Mouse (Mus musculus) limb, embryonic 15.5 days (tissue): Measurements from ENCODE around the gene Midn. TPM values are rescaled to one million over a fixed set of nuclear protein-coding genes. Genes with fewer than 3 reads are reported as not detected.

Experiments used
- ATAC-seq: fragments of 200-750 bp; cut with Nextera tagmentation; 2 replicates; pipeline ENCODE4 v1.8.0; 2017; ENCODE audit warnings: low read depth, moderate TSS enrichment; ENCODE audit not compliant: insufficient number of reproducible peaks, low FRiP score, low TSS enrichment
- H3K27ac ChIP-seq: fragments of 300-500 bp; sonication (generic); 2 replicates; pipeline ENCODE4 v1.5.1; 2015; ENCODE audit warnings: moderate library complexity, mild to moderate bottlenecking, inconsistent platforms
- H3K27me3 ChIP-seq: fragments of 300-500 bp; sonication (generic); 2 replicates; pipeline ENCODE4 v1.6.1; 2015; ENCODE audit warnings: inconsistent platforms
- H3K36me3 ChIP-seq: fragments of 300-500 bp; sonication (generic); 2 replicates; pipeline ENCODE4 v1.6.1; 2015; ENCODE audit warnings: inconsistent platforms
- H3K4me1 ChIP-seq: fragments of 300-500 bp; sonication (generic); 2 replicates; pipeline ENCODE4 v1.6.1; 2015; ENCODE audit warnings: inconsistent platforms
- H3K4me2 ChIP-seq: fragments of 300-500 bp; sonication (generic); 2 replicates; pipeline ENCODE4 v1.6.1; 2015; ENCODE audit warnings: mild to moderate bottlenecking, inconsistent platforms
- H3K4me3 ChIP-seq: fragments of 300-500 bp; sonication (generic); 2 replicates; pipeline ENCODE4 v1.5.1; 2015; ENCODE audit warnings: mild to moderate bottlenecking, inconsistent platforms
- H3K9ac ChIP-seq: fragments of 300-500 bp; sonication (generic); 2 replicates; pipeline ENCODE4 v1.6.1; 2015; ENCODE audit warnings: inconsistent platforms
- H3K9me3 ChIP-seq: fragments of 300-500 bp; sonication (generic); 2 replicates; pipeline ENCODE4 v1.6.1; 2016; ENCODE audit warnings: inconsistent platforms
- WGBS: fragments of 180-500 bp; shearing (Covaris S2); methylation state at CpG from one replicate; pipeline ENCODE4 v1.1.7; 2015; 5-methylcytosine and 5-hydroxymethylcytosine counted together
- polyA plus RNA-seq: library from polyadenylated mRNA; unstranded; fragments of >200 nt; fragmentation: Nextera tagmentation; extraction: Ambion mirVana; gene quantifications from 2 replicates; pipeline ENCODE4 v1.2.1, GENCODE M21; 2015

Midn gene
- polyA plus RNA-seq, 1 experiment from 2014 or later: 13.4 TPM

DNA sequence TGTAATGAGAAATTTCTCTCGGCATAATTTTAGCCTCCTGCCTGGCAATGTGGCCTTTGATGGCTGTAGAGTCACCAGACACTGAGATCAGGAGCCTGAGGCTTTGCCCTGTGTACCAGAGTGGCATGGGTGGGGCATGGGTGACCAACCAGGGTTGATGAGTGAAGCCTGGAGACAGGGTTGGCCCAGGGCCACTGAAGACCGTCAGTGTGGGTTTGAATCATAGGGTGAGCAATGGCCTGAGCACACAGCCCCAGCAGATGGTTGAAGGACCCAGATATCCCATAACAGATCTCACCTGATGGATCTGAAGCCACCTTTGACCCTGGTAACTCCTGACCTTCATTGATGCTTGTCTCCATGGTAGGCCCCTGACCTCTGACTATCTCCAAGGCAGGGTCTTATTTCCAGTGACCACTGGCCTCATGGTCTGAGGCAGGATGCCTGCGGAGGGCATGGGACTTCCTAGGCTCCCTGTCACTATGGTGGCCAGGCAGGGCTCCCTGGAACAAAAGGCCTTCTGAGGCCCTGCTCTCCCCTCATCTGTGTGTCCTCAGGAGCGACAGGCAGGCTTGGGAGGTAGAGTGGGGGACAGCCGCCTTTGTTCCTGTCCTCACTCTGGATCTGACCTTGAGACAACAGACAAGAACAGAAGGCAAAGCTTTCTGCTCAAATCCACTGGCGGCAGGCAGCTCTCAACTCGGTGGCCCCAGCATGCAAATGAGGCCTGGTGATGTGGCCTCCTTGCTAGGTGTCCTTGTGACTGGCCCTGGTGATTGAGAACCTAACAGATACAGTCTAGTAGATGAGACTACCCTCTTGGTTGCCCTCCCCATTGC lies 29.6 kb downstream of the Midn start:
- Histone ChIP-seq H3K4me1 (peaks cover 37% of the 10 kb centered on the region), H3K9ac (no peak overlapping the region), H3K4me3 (no peak overlapping the region), H3K4me2 (no peak overlapping the region), H3K36me3 (peaks cover 5% of the 10 kb centered on the region), H3K9me3 (no peaks in the 10 kb centered on the region), H3K27ac (no peak overlapping the region), H3K27me3 (no peaks in the 10 kb centered on the region)
- no peak for ATAC-seq
- WGBS: 76% methylated on average over 7 of the region's 7 CpGs

DNA sequence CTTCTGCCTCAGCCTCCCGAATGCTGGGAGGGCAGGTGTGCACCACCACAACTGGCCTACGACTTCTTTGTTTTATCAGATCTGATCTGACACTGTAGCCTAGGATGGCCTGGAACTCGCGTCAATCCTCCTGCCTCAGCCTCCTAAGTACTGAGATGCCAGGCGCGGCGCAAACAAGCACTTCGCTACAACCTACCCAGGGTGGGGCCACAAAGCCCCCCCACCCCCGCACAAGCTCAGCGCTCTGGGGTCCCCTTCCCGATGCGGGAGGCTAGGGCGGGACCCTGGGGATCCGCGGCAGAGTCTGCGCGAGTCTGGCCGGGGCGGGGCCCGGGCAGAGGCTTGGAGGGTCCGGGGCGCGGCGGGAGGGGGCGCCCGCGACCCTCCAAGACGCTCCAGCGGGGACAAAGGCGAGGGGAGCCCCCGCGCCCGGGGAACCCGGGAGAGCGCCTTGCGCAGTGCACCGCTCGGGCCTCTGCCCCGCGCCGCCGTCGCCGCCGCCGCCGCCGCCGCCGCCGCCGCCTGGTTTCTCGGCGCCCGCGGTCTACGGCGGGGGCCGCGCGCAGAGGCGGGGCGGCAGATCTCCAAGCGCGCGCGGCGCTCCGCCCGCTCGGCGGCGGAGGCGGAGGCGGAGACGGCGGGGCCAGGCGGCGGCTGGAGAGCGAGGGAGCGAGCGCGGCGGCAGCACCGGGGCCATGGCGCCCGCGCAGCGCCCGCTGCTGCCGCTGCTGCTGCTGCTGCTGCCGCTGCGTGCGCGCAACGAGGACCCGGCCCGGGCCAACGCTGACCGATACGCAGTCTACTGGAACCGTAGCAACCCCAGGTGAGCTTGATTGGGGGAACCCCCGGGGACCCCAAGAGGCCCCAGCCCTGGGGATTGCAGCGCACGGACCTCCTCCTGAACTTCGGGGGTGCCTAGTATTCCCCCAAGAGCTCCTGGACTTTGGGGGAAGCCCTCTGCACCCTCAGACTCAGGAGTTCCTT lies 31.3 kb downstream of the Midn start, which contains the start of gene Efna2:
Efna2 (plus strand) TSS at position 415 of the 984 bp plus-strand sequence.
- Histone ChIP-seq H3K36me3 (peaks cover 5% of the 10 kb centered on the region), H3K27me3 (no peaks in the 10 kb centered on the region), H3K9me3 (no peaks in the 10 kb centered on the region), H3K4me2 (peak within 1 kb of the TSS; percentile 63), H3K9ac (peak within 1 kb of the TSS; percentile 85), H3K4me3 (peak within 1 kb of the TSS; percentile 77), H3K27ac (peak within 1 kb of the TSS; percentile 79), H3K4me1 (peaks cover 32% of the 10 kb centered on the region)
- ATAC-seq: peak; percentile 44
- WGBS: 2% methylated on average over 86 of the region's 106 CpGs

DNA sequence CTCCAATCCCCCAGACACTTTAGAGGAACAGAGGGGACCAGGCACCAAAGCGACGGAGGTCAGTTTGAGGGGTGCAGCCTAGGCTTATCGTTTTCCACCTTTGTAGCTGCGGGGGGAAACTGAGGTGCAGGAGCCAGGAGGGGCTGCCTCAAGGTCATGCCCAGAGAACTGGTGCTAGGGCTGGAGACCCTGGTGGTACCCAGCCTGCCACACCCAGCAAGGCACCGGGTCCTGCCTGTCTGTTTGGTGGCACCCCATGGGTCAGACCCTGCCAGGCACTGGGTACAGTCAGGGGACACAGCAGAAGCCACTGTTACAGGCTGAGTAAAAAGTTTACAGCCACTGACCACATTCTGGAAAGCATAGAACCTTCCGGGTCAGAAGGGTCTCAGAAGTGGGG lies 32.2 kb downstream of the Midn start:
- H3K27ac ChIP-seq: peak overlapping the region; percentile 40; the same call in 1 of the 2 replicates

DNA sequence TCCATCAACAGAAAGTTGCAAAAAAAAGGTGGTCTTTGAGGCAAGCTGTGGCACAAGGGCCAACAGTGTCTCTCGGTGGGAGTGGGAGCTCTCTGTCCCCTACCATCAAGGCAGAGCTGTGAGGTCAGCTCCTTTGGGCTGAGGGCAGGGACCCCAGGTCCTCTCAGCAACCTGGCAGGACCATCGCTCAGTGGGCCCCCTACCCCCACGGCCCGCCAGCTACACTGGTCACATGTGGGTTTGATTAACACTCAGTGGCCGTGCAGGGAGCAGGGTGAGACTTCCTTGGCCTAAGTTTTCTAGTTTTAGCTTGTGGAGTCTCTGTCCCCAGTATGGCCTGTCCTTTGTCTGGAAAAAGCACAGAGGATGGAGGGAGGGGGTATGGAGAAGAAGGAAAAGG lies 32.8 kb downstream of the Midn start:
- H3K9me3 ChIP-seq: no peaks in the 10 kb centered on the region
- H3K4me2 ChIP-seq: peak overlapping the region; percentile 63
- no peak for ATAC-seq
- H3K4me3 ChIP-seq: peak overlapping the region; percentile 77
- H3K36me3 ChIP-seq: peaks cover 5% of the 10 kb centered on the region
- no peaks in the 10 kb centered on the region for H3K27me3 ChIP-seq
- peaks cover 36% of the 10 kb centered on the region for H3K4me1 ChIP-seq
- peak overlapping the region; percentile 40 for H3K27ac ChIP-seq
- 21% methylated on average over 5 of the region's 5 CpGs for WGBS
- peak overlapping the region; percentile 85; the same call in 1 of the 2 replicates for H3K9ac ChIP-seq

More for the DNA sequence above, 32.2 kb downstream of the Midn start:
- H3K9me3 ChIP-seq: no peaks in the 10 kb centered on the region
- peaks cover 5% of the 10 kb centered on the region for H3K36me3 ChIP-seq
- no peak for ATAC-seq
- H3K4me2 ChIP-seq: peak overlapping the region; percentile 63
- peaks cover 34% of the 10 kb centered on the region for H3K4me1 ChIP-seq
- H3K4me3 ChIP-seq: peak overlapping the region; percentile 77
- WGBS: 26% methylated on average over 6 of the region's 6 CpGs
- H3K27me3 ChIP-seq: no peaks in the 10 kb centered on the region
- peak overlapping the region; percentile 85 for H3K9ac ChIP-seq

DNA sequence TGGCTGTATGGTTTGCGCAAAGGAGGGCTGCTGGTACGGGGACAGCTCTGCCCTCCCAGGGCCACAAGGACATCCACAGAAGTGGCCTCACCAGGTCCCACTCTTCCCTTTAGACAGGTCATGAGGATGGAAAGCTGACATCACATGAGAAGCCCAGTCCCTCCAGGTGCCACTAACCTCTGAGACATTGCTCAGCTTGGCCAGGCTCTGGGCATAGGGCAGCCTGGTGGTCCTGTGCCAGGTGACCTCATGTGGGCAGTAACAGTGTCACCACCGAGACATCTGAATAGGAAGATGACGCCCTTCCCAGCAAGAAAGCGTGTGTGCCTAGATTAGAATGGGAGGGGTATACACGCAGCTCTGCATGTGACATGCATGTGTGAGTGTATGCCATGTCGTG lies 34.5 kb downstream of the Midn start:
- Histone ChIP-seq H3K27me3 (no peaks in the 10 kb centered on the region), H3K9ac (no peak overlapping the region), H3K4me2 (no peak overlapping the region), H3K27ac (no peak overlapping the region), H3K4me3 (no peak overlapping the region), H3K9me3 (no peaks in the 10 kb centered on the region), H3K36me3 (peaks cover 7% of the 10 kb centered on the region), H3K4me1 (peaks cover 38% of the 10 kb centered on the region)
- no peak for ATAC-seq
- WGBS: 90% methylated on average over 7 of the region's 7 CpGs

DNA sequence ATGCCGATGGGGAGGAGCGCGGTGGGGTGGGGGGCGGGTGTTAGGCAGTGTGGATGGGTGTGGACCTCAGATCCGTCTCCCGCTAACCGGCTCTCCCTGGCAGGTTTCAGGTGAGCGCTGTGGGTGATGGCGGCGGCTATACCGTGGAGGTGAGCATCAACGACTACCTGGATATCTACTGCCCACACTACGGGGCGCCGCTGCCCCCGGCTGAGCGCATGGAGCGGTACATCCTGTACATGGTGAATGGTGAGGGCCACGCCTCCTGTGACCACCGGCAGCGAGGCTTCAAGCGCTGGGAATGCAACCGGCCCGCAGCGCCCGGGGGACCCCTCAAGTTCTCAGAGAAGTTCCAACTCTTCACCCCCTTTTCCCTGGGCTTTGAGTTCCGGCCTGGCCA lies 38.6 kb downstream of the Midn start:
- no peaks in the 10 kb centered on the region for H3K9me3 ChIP-seq
- peaks cover 25% of the 10 kb centered on the region for H3K36me3 ChIP-seq
- H3K4me2 ChIP-seq: no peak overlapping the region
- H3K27me3 ChIP-seq: peaks cover 28% of the 10 kb centered on the region
- no peak overlapping the region for H3K4me3 ChIP-seq
- H3K4me1 ChIP-seq: peaks cover 37% of the 10 kb centered on the region
- 41% methylated on average over 27 of the region's 27 CpGs for WGBS
- no peak overlapping the region for H3K27ac ChIP-seq
- no peak overlapping the region for H3K9ac ChIP-seq
- no peak for ATAC-seq

DNA sequence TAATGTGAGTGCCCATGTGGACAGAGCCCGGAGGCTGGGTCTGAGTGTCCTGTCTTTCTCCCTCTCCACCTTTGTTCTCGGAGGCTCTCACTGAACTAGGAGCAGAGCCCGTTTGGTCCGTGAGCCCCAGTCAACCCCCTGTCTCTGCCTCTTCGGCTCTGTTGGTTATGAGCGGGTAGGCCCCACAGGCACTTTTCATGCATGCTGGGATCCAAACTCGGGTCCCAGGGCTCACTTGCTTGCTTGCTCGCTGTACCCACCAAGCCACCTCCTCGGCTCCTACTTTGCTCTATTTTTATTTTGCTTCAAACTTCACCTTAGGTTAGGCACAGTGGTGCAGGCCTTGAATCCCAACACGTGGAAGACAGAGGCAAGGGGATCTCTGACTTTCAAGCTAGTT lies 39.7 kb downstream of the Midn start:
- peaks cover 20% of the 10 kb centered on the region for H3K36me3 ChIP-seq
- no peaks in the 10 kb centered on the region for H3K9me3 ChIP-seq
- no peak overlapping the region for H3K4me3 ChIP-seq
- peaks cover 37% of the 10 kb centered on the region for H3K27me3 ChIP-seq
- H3K9ac ChIP-seq: no peak overlapping the region
- H3K4me2 ChIP-seq: no peak overlapping the region
- H3K27ac ChIP-seq: no peak overlapping the region
- no peak for ATAC-seq
- peaks cover 33% of the 10 kb centered on the region for H3K4me1 ChIP-seq
- WGBS: 89% methylated on average over 10 of the region's 10 CpGs

DNA sequence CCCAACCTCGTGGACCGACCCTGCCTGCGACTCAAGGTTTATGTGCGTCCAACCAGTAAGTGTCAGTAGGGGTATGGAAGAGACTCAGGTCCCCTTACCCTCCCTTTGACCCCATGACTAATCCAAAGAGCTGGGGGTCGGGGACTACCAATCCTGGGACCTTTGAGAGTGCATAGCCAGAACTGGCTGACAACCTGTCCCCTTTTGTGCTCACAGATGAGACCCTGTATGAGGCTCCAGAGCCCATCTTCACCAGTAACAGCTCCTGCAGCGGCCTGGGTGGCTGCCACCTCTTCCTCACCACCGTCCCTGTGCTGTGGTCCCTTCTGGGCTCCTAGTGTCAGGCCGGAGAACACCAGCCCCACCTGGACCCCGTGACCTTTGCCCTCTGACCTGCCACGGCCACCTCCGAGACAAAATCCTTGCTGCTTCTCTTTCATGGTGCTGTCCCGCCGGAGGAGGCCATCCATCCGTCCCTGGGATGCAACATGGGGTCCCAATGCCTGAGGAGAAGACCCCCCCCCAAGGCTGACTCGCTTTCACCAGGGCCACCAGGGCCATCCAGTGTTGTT lies 40.5 kb downstream of the Midn start:
- ATAC-seq: no peak
- Histone ChIP-seq H3K9ac (no peak overlapping the region), H3K4me1 (peaks cover 33% of the 10 kb centered on the region), H3K36me3 (peaks cover 20% of the 10 kb centered on the region), H3K27me3 (peaks cover 38% of the 10 kb centered on the region), H3K27ac (no peak overlapping the region), H3K4me3 (no peak overlapping the region), H3K4me2 (no peak overlapping the region), H3K9me3 (no peaks in the 10 kb centered on the region)
- WGBS: 73% methylated on average over 15 of the region's 15 CpGs

DNA sequence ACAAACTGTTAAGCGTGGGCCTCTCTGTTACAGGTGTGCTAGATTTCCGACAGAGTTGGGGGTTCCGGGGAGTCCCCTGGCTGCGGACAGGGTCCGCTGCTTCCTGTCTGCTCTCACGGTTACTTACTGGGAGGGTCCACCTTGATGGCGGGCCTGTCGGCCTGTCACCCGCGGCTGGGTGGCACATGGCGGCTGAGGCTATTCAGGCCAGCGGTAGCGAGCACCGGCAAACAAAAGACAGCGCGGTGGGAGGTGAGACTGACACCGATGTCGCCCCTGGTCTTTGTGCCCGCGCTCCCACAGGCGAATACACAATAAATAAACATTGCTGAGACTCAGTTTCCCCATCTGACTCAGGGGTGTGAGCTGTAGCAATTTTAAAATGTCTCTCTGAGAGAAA lies 41.9 kb downstream of the Midn start:
- Histone ChIP-seq H3K36me3 (peaks cover 20% of the 10 kb centered on the region), H3K27ac (no peak overlapping the region), H3K9me3 (no peaks in the 10 kb centered on the region), H3K4me3 (peak overlapping the region; percentile 43), H3K27me3 (peaks cover 38% of the 10 kb centered on the region), H3K4me2 (peak overlapping the region; percentile 71), H3K4me1 (peaks cover 31% of the 10 kb centered on the region), H3K9ac (no peak overlapping the region)
- 19% methylated on average over 21 of the region's 21 CpGs for WGBS
- ATAC-seq: no peak

DNA sequence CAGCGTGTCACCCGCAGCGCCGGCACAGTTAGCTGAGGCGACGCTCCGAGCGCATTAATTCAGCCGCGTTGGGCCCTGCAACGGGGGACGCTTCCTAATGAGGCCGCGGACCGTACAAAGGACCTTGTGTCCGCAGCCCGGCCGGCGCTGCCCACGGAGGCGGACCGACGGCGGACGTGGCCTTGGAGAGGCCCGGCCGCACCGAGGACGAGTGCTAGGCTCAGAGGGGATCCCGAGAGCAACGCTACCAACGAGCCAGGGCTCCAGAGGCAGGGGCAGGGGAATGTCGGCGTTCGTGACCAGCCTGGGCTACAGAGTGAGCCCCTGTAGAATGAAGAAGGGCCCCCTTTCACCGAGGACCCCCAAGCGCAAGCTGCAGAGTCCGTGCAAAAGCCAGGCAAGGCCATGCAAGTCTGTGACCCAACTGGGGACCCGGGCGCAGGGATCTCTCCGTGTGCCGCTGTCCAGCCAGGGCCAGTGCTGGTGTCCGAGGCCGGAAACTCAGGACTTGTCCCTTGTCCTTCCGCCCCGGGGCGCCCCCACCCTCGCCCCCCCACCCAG lies 42.5 kb downstream of the Midn start:
- Histone ChIP-seq H3K27ac (no peak overlapping the region; the same call in 1 of the 2 replicates), H3K36me3 (peaks cover 20% of the 10 kb centered on the region), H3K9me3 (no peaks in the 10 kb centered on the region), H3K4me1 (peaks cover 28% of the 10 kb centered on the region), H3K4me3 (peak overlapping the region; percentile 43), H3K4me2 (peak overlapping the region; percentile 71), H3K27me3 (peaks cover 38% of the 10 kb centered on the region), H3K9ac (peak overlapping the region; percentile 42)
- 1% methylated on average over 48 of the region's 48 CpGs for WGBS
- ATAC-seq: 0 out of 2 replicates have a peak, but pooled peaks have one; percentile 42

DNA sequence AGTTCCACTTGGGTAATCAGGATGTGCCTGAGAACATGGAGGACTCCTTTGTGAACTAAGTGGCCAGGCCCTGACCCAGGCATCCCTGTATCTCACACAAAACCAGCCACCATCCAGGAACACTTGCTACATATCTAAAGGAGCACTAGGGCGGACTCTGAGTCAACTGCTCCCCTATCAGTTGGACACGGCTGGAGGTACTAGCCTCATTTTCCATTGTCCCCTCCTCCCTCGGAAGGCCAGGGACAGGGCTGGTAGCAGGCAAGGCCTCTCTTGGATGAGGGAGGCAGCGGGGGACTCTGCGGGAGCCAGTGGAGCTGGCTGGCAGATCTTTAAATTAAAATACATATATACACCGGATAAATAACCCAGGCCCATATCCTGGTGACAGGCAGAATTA lies 45.9 kb downstream of the Midn start:
- Histone ChIP-seq H3K9ac (no peak overlapping the region), H3K4me3 (no peak overlapping the region), H3K4me2 (no peak overlapping the region), H3K27me3 (peaks cover 32% of the 10 kb centered on the region), H3K27ac (no peak overlapping the region), H3K9me3 (no peaks in the 10 kb centered on the region), H3K36me3 (peaks cover 3% of the 10 kb centered on the region; the same call in 1 of the 2 replicates), H3K4me1 (peaks cover 18% of the 10 kb centered on the region)
- WGBS: 79% methylated on average over 6 of the region's 6 CpGs
- no peak for ATAC-seq
